Mouse (Mus musculus): ENCODE results near the gene Rint1.
"Not testable (repeated sequence)": the region's sequence is repeated elsewhere in the genome, so short reads cannot be mapped to it uniquely, and the experiment has no call there.

Rint1 gene

GRCm38 (mm10) chr5:23826321-23827004 lies 39.0 kb downstream of the Rint1 start:
- peak; percentile 90 for DNase-seq (ENCODE audit: low read depth, low spot score)

GRCm38 (mm10) chr5:23830897-23831752 lies 43.6 kb downstream of the Rint1 start:
- DNase-seq (ENCODE audit: low read depth, low spot score): no peak

GRCm38 (mm10) chr5:23835691-23836090 lies 48.2 kb downstream of the Rint1 start:
- not testable (repeated sequence) for DNase-seq (ENCODE audit: low read depth, low spot score)

GRCm38 (mm10) chr5:23838158-23838557 lies 50.6 kb downstream of the Rint1 start:
- DNase-seq (ENCODE audit: low read depth, low spot score): peak; percentile 57

GRCm38 (mm10) chr5:23843674-23844530 lies 56.4 kb downstream of the Rint1 start, which contains the start of gene Tomm7:
Tomm7 (minus strand) TSS chr5:23844161.
- DNase-seq (ENCODE audit: low read depth, low spot score): peak; percentile 100

GRCm38 (mm10) chr5:23844531-23844841 lies 57.0 kb downstream of the Rint1 start:
- DNase-seq (ENCODE audit: low read depth, low spot score): no peak

- DNase-seq (ENCODE audit: low read depth, low spot score): no peak
These were observed 57.6 kb downstream of the Rint1 start for GRCm38 (mm10) chr5:23845141-23845540.

GRCm38 (mm10) chr5:23850345-23851159 lies 63.0 kb downstream of the Rint1 start:
- peak; percentile 95 for DNase-seq (ENCODE audit: low read depth, low spot score)

GRCm38 (mm10) chr5:23851160-23851555 lies 63.6 kb downstream of the Rint1 start:
- DNase-seq (ENCODE audit: low read depth, low spot score): not testable (repeated sequence)

GRCm38 (mm10) chr5:23852916-23853315 lies 65.4 kb downstream of the Rint1 start:
- peak; percentile 77 for DNase-seq (ENCODE audit: low read depth, low spot score)

GRCm38 (mm10) chr5:23855484-23855883 lies 68.0 kb downstream of the Rint1 start:
- peak; percentile 60 for DNase-seq (ENCODE audit: low read depth, low spot score)

- no peak for DNase-seq (ENCODE audit: low read depth, low spot score)
These were observed 68.7 kb downstream of the Rint1 start for GRCm38 (mm10) chr5:23856164-23856563.

GRCm38 (mm10) chr5:23857189-23857588 lies 69.7 kb downstream of the Rint1 start:
- no peak for DNase-seq (ENCODE audit: low read depth, low spot score)

GRCm38 (mm10) chr5:23858001-23858400 lies 70.5 kb downstream of the Rint1 start:
- no peak for DNase-seq (ENCODE audit: low read depth, low spot score)

GRCm38 (mm10) chr5:23858643-23859042 lies 71.1 kb downstream of the Rint1 start:
- DNase-seq (ENCODE audit: low read depth, low spot score): no peak

- DNase-seq (ENCODE audit: low read depth, low spot score): no peak
These were observed 71.7 kb downstream of the Rint1 start for GRCm38 (mm10) chr5:23859087-23859718.

- no peak for DNase-seq (ENCODE audit: low read depth, low spot score)
These were observed 72.4 kb downstream of the Rint1 start for GRCm38 (mm10) chr5:23859896-23860295.

GRCm38 (mm10) chr5:23861721-23862120 lies 74.2 kb downstream of the Rint1 start:
- no peak for DNase-seq (ENCODE audit: low read depth, low spot score)

GRCm38 (mm10) chr5:23862291-23862690 lies 74.8 kb downstream of the Rint1 start:
- DNase-seq (ENCODE audit: low read depth, low spot score): no peak

GRCm38 (mm10) chr5:23863166-23864053 lies 75.9 kb downstream of the Rint1 start:
- DNase-seq (ENCODE audit: low read depth, low spot score): no peak

Measured in ZHBTc4 (cell line).